Mouse (Mus musculus) E14TG2a.4 (cell line): ENCODE measurements at regions not wholly inside any gene's neighbourhood (a gene's known extent, or its start where the extent isn't known, plus 50 kb on each side); places are given as distances from the start of the nearest gene placed in this dataset.
A peak's percentile ranks its signal among the peaks of the same experiment; 100 is the strongest.
"Not testable (repeated sequence)": the region's sequence is repeated elsewhere in the genome, so short reads cannot be mapped to it uniquely, and the experiment has no call there.

ENCODE experiments used
- H3K27me3 ChIP-seq: 2 replicates; pipeline ENCODE4 v1.6.1; 2014; ENCODE audit warnings: low read length, control low read depth; ENCODE audit not compliant: insufficient read depth
- H3K36me3 ChIP-seq: 2 replicates; pipeline ENCODE4 v1.6.1; 2014; ENCODE audit warnings: low read length, control low read depth; ENCODE audit not compliant: insufficient read depth
- H3K4me1 ChIP-seq: replicated peaks from 2 replicates; pipeline ENCODE4 v1.6.1; 2014; ENCODE audit warnings: low read depth, low read length, control low read depth
- H3K4me3 ChIP-seq: replicated peaks from 2 replicates; pipeline ENCODE4 v1.5.1; 2014; ENCODE audit warnings: mild to moderate bottlenecking, low read length
- H3K9me3 ChIP-seq: 2 replicates; pipeline ENCODE4 v1.6.1; 2014; ENCODE audit warnings: low read length, control low read depth
- CTCF ChIP-seq: conservative IDR thresholded peaks from 2 replicates; pipeline ENCODE4 v1.5.1; 2014; ENCODE audit warnings: low read length
- NANOG ChIP-seq: IDR thresholded peaks from 2 replicates; pipeline ENCODE4 v1.6.1; 2014; ENCODE audit warnings: borderline replicate concordance, low read length, mixed read lengths
- POU5F1 ChIP-seq: IDR thresholded peaks from 2 replicates; pipeline ENCODE4 v1.6.1; 2014; ENCODE audit warnings: low read length, borderline replicate concordance

DNA sequence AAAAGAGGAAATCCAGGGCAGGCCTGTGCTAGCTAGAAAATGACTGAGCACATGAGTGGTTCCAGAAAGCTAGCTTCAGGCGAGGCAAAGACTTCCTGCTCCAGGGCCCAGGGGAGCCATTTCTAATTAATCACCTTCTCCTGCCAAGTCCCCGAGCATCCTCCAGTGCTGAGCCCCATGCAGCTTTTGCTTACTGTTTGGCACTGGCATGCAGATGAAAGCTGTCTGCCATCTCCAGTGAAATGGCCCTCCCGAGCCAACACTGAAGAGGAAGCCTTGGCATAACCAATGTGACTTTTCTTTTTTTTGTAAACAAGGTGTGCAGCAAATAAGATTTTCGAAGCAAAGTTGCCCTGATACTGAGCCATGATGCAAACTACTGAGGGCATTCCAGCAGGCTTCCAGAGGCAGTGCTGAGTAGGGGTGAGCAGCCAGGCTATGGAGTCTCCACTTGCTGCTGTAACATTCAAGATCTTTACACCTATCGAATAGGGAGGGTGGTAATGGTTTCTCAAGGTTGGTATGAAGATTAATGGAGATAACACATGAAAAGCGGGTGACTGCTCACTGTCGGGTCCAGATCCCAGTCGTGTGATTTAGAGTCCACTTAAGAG is 125.4 kb upstream of the Immp2l start:
- TF ChIP-seq NANOG (no peak), CTCF (no peak), POU5F1 (no peak)
- Histone ChIP-seq H3K9me3 (no peaks in the 10 kb centered on the region), H3K4me3 (no peak overlapping the region), H3K27me3 (no peaks in the 10 kb centered on the region), H3K4me1 (peaks cover 30% of the 10 kb centered on the region), H3K36me3 (no peaks in the 10 kb centered on the region)

DNA sequence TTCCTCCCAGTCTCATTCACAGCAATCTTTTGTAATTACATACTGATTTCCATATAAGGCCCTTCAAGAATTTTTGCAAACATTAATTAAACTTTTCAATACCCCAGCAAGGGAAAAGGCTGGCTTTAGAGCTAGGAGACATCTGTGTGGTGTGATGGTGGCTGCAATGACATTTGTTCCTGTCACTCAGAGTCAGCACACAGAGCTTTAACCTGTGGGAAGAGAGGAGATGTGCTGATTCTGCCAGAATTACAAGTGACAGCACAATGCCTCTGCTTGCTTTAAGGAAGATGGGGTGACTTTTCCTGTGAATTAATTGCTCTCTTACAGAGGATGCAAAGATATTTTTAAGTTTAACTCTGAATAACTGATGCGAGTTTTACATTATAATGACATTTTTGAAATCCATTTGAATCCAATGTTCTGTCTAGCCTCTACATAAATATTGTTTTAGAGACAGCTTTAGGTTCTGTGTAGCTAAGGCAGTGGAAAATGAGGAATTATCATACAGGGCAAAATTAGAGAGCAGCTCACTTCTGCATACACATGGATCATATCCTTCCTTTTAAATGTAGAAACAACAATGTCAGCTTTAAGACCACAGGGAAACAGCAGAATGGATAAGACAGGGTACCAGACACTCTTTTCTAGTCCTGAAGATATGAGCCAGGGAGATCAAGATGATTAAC is 118.1 kb upstream of the Immp2l start:
- H3K4me3 ChIP-seq = no peak overlapping the region
- H3K4me1 ChIP-seq = peaks cover 31% of the 10 kb centered on the region
- H3K27me3 ChIP-seq = no peaks in the 10 kb centered on the region
- H3K9me3 ChIP-seq = no peaks in the 10 kb centered on the region
- H3K36me3 ChIP-seq = no peaks in the 10 kb centered on the region
- TF ChIP-seq CTCF (no peak), POU5F1 (no peak), NANOG (no peak)

GRCm38 (mm10) chr12:40906807-40907206 is 117.1 kb upstream of the Immp2l start:
- no peaks in the 10 kb centered on the region for H3K36me3 ChIP-seq
- H3K9me3 ChIP-seq = no peaks in the 10 kb centered on the region
- no peak overlapping the region for H3K4me3 ChIP-seq
- no peaks in the 10 kb centered on the region for H3K27me3 ChIP-seq
- peaks cover 31% of the 10 kb centered on the region for H3K4me1 ChIP-seq
- TF ChIP-seq POU5F1 (no peak), CTCF (no peak), NANOG (no peak)

GRCm38 (mm10) chr12:40908809-40909795 is 114.8 kb upstream of the Immp2l start:
- Histone ChIP-seq H3K4me3 (no peak overlapping the region), H3K9me3 (no peaks in the 10 kb centered on the region), H3K36me3 (no peaks in the 10 kb centered on the region), H3K4me1 (peaks cover 33% of the 10 kb centered on the region), H3K27me3 (no peaks in the 10 kb centered on the region)
- TF ChIP-seq CTCF (no peak), NANOG (no peak), POU5F1 (no peak)

DNA sequence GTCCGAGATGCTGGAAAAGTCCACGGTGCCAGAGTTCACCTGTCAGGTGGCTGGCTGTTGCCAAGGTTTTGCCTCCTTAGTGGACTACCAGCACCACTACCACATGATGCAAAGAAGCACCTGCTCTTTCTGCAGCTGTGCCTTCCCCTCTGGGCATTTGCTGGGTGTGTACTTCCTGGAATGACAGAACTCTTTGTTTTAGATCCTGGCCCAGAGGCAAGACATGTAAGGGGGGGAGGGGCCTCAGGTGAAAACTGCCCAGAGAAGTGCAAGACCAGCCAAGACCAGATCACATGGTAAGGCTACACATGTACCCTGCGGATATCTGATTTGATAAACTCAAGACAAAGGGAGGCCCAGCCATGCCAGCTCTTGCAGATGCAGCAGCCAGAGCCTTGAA is 106.4 kb upstream of the Immp2l start:
- TF ChIP-seq POU5F1 (no peak), NANOG (no peak), CTCF (no peak)
- H3K9me3 ChIP-seq = peaks cover 10% of the 10 kb centered on the region; the same call in 1 of the 2 replicates
- no peaks in the 10 kb centered on the region for H3K36me3 ChIP-seq
- 0 out of 2 replicates have a peak overlapping the region, but pooled peaks have one; percentile 3 for H3K4me3 ChIP-seq
- H3K27me3 ChIP-seq = no peaks in the 10 kb centered on the region
- peaks cover 34% of the 10 kb centered on the region for H3K4me1 ChIP-seq

GRCm38 (mm10) chr12:40921988-40922387 is 101.9 kb upstream of the Immp2l start:
- Histone ChIP-seq H3K36me3 (no peaks in the 10 kb centered on the region), H3K9me3 (peaks cover 17% of the 10 kb centered on the region; the same call in 1 of the 2 replicates), H3K4me3 (no peak overlapping the region), H3K4me1 (peaks cover 20% of the 10 kb centered on the region), H3K27me3 (no peaks in the 10 kb centered on the region)
- TF ChIP-seq NANOG = no peak
- TF ChIP-seq POU5F1 = no peak
- TF ChIP-seq CTCF = no peak

DNA sequence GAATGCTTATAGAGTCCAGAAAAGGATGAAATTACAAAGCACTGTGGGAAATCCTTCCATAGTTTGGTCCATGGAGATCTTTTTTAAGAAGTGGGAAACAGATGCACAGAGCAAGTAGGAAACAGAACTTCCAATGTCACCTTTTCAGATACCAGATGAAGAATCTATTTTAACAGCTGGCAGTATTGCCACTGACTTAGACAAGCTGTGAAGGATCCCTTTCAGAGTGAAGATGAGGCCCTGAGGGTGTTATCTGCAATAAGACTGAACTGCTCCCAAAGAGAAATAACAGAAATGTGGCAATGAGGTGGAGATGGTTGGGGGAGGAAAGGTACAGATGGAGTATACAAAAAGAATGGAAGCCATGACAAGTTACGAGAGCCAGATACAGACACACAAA is 97.2 kb upstream of the Immp2l start:
- peaks cover 12% of the 10 kb centered on the region; the same call in 1 of the 2 replicates for H3K9me3 ChIP-seq
- H3K4me1 ChIP-seq = no peaks in the 10 kb centered on the region
- no peaks in the 10 kb centered on the region for H3K36me3 ChIP-seq
- no peak overlapping the region for H3K4me3 ChIP-seq
- no peak for TF ChIP-seq POU5F1
- no peak for TF ChIP-seq NANOG
- no peaks in the 10 kb centered on the region for H3K27me3 ChIP-seq

DNA sequence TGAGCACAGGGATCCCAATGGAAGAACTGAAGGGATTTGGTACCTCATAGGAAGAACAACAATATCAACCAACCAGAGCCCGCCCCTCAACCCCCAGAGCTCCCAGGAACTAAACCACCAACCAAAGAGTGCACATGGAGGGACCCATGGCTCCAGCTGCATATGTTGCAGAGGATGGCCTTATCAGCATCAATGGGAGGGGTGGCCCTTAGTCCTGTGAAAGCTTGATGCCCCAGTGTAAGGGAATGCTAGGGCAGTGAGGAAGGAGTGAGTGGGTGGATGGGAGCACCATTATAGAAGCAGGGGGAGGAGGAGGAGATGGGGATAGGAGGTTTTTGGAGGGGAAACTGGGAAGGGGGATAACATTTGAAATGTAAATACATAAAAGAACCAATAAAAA is 94.5 kb upstream of the Immp2l start:
- not testable (repeated sequence) for H3K4me1 ChIP-seq, H3K27me3 ChIP-seq, H3K36me3 ChIP-seq, H3K9me3 ChIP-seq, H3K4me3 ChIP-seq
